In genomic region chr6:55175892-55176291, GRCm38 (mm10) we compare ENCODE assay signal across 24 mouse cellular contexts. TPM values are rescaled to one million over a fixed set of nuclear protein-coding genes. Genes with fewer than 3 reads are reported as not detected.
A peak's percentile ranks its signal among the peaks of the same experiment; 100 is the strongest.
DNase-seq lines count a peak whose midpoint lies in the region; ATAC-seq and TF ChIP-seq lines count a peak whose summit lies in the region.
"Had no signal": no experiment of that assay in that cellular context is flagged by ENCODE, and none has a peak within 500 bp of the region (broad histone marks: within the 10 kb centered on the region; RNA-seq: fewer than 3 reads in every experiment).

No protein-coding gene starts in this region.

- no peak overlapping the region for H3K4me2 ChIP-seq in midbrain, embryonic 14.5 days (ENCODE audit: low read length)
- H3K4me2 ChIP-seq: embryonic facial prominence, embryonic 12.5 days; heart, embryonic 12.5 days; midbrain, embryonic 15.5 days had no signal

- no peak for TF ChIP-seq RAD21 in MEL (IDR thresholded peaks at IDR 0.05; ENCODE audit: low read depth, low read length)

- H3K9me3 ChIP-seq in MEL (replicated peaks; ENCODE audit: insufficient read depth, low read length) = no peaks in the 10 kb centered on the region
- H3K9me3 ChIP-seq in midbrain, embryonic 14.5 days (ENCODE audit: control insufficient read depth, low read length) = no peaks in the 10 kb centered on the region
- H3K9me3 ChIP-seq: embryonic facial prominence, embryonic 12.5 days; heart, embryonic 12.5 days; megakaryocyte, embryonic 14.5 days; midbrain, embryonic 15.5 days had no signal

- TF ChIP-seq EP300 in MEL (IDR thresholded peaks at IDR 0.05; ENCODE audit: low read depth in 1 of 2, low read length in 2 of 2) = no peak

- ATAC-seq in midbrain, embryonic 14.5 days (ENCODE audit: low FRiP score, low TSS enrichment) = no peak
- ATAC-seq: forebrain, embryonic 16.5 days; hindbrain, embryonic 16.5 days; midbrain, embryonic 15.5 days; Patski had no signal

- peaks cover 4% of the 10 kb centered on the region for H3K36me3 ChIP-seq in liver, adult 2 months (ENCODE audit: control insufficient read depth, insufficient read depth, low read length)
- H3K36me3 ChIP-seq in MEL (ENCODE audit: control insufficient read depth in 1 of 2, insufficient read depth in 2 of 2, low read length in 2 of 2) = peaks cover 0 to 2% of the 10 kb centered on the region in 2 experiments; a peak in 1 of 4 replicates
- no peaks in the 10 kb centered on the region for H3K36me3 ChIP-seq in midbrain, embryonic 14.5 days (ENCODE audit: control insufficient read depth, insufficient read depth, low read length)
- H3K36me3 ChIP-seq: embryonic facial prominence, embryonic 12.5 days; heart, embryonic 12.5 days; midbrain, embryonic 15.5 days had no signal

- peak; percentile 38 for DNase-seq in gastrocnemius, adult 2 months
- DNase-seq in gastrocnemius, postnatal 36 days = no peak
- DNase-seq in liver, adult 2 months (ENCODE audit: extremely low read depth, low read depth, low spot score) = peak; percentile 98
- DNase-seq in liver (no peak), MEL (ENCODE audit: low read depth, low spot score) (peak; percentile 15)
- peak; percentile 39 for DNase-seq in kidney, postnatal 10 days
- no peak for DNase-seq in thymus, adult 18-20 months
- DNase-seq in midbrain, embryonic 14.5 days = no peak
- DNase-seq: adrenal gland, postnatal 10 days; cerebellum, adult 9-11 months; thymus, postnatal 4 days had no signal

- H3K4me1 ChIP-seq in liver, adult 2 months (ENCODE audit: control insufficient read depth, insufficient read depth, low read length) = peaks cover 22% of the 10 kb centered on the region
- H3K4me1 ChIP-seq in MEL (ENCODE audit: control insufficient read depth in 1 of 2, insufficient read depth in 2 of 2, low read length in 2 of 2) = peaks cover 3 to 6% of the 10 kb centered on the region in 2 experiments
- H3K4me1 ChIP-seq in midbrain, embryonic 14.5 days (ENCODE audit: control insufficient read depth, insufficient read depth, low read length) = no peaks in the 10 kb centered on the region
- H3K4me1 ChIP-seq: embryonic facial prominence, embryonic 12.5 days; midbrain, embryonic 15.5 days had no signal

- no peaks in the 10 kb centered on the region for H3K27me3 ChIP-seq in liver, adult 2 months (ENCODE audit: control insufficient read depth, insufficient read depth, low read length)
- no peaks in the 10 kb centered on the region for H3K27me3 ChIP-seq in MEL (ENCODE audit: control insufficient read depth in 1 of 2, insufficient read depth in 2 of 2, low read length in 2 of 2)
- no peaks in the 10 kb centered on the region for H3K27me3 ChIP-seq in midbrain, embryonic 14.5 days (ENCODE audit: control insufficient read depth, insufficient read depth, low read length)
- H3K27me3 ChIP-seq: embryonic facial prominence, embryonic 12.5 days; heart, embryonic 12.5 days; midbrain, embryonic 15.5 days; Patski had no signal

- H3K9ac ChIP-seq in liver, adult 2 months (ENCODE audit: low read depth, low read length) = peak overlapping the region; percentile 19
- H3K9ac ChIP-seq in MEL (ENCODE audit: control insufficient read depth, low read depth, low read length, poor library complexity, severe bottlenecking) = no peak overlapping the region
- no peak overlapping the region for H3K9ac ChIP-seq in midbrain, embryonic 14.5 days (replicated peaks; ENCODE audit: low read length)
- H3K9ac ChIP-seq: embryonic facial prominence, embryonic 12.5 days; heart, embryonic 12.5 days; liver, embryonic 14.5 days; midbrain, embryonic 15.5 days had no signal

- no peak overlapping the region for H3K4me3 ChIP-seq in gastrocnemius, adult 2 months
- H3K4me3 ChIP-seq in liver, adult 2 months (ENCODE audit: insufficient read depth, low read depth, low read length) = no peak overlapping the region
- H3K4me3 ChIP-seq in MEL (ENCODE audit: control insufficient read depth in 1 of 2, insufficient read depth in 1 of 2, low read depth in 2 of 2, low read length in 2 of 2) = no peak overlapping the region
- no peak overlapping the region for H3K4me3 ChIP-seq in midbrain, embryonic 14.5 days (replicated peaks; ENCODE audit: low read depth, low read length)
- H3K4me3 ChIP-seq: embryonic facial prominence, embryonic 12.5 days; erythroblast, embryonic 14.5 days; heart, embryonic 12.5 days; megakaryocyte, embryonic 14.5 days; midbrain, embryonic 15.5 days; myocyte had no signal

- H3K79me2 ChIP-seq in liver, adult 2 months (ENCODE audit: control insufficient read depth, insufficient read depth, low read length) = no peaks in the 10 kb centered on the region
- H3K79me2 ChIP-seq in MEL (ENCODE audit: control insufficient read depth, insufficient read depth, low read length, poor library complexity) = no peaks in the 10 kb centered on the region

- H3K27ac ChIP-seq in gastrocnemius, adult 2 months = no peak overlapping the region
- H3K27ac ChIP-seq in liver, adult 2 months (replicated peaks; ENCODE audit: insufficient read depth, low read depth, low read length) = peak overlapping the region; percentile 78
- peak overlapping the region; percentile 34; the same call in 1 of the 2 replicates for H3K27ac ChIP-seq in MEL (ENCODE audit: control insufficient read depth, low read depth, low read length)
- no peak overlapping the region for H3K27ac ChIP-seq in midbrain, embryonic 14.5 days (replicated peaks; ENCODE audit: low read depth, low read length)
- H3K27ac ChIP-seq: embryonic facial prominence, embryonic 12.5 days; liver, embryonic 14.5 days; midbrain, embryonic 15.5 days had no signal

- intact Hi-C loops in gastrocnemius, adult 2 months (cut with DNase I) = no loop called here
- intact Hi-C loops in gastrocnemius, postnatal 36 days (cut with DNase I) = no loop called here

- WGBS in liver, adult 2 months = 10% methylated on average over 5 of the region's 5 CpGs
- 76% methylated on average over 5 of the region's 5 CpGs for WGBS in midbrain, embryonic 14.5 days

- no peak for TF ChIP-seq POLR2A in liver, adult 2 months (IDR thresholded peaks at IDR 0.05; ENCODE audit: extremely low read depth, insufficient read depth, low read length)
- TF ChIP-seq POLR2A in MEL (IDR thresholded peaks at IDR 0.05; ENCODE audit: control insufficient read depth in 1 of 2, insufficient read depth in 1 of 2, low read depth in 1 of 2, low read length in 2 of 2, poor library complexity in 1 of 2) = no peak

- TF ChIP-seq CTCF in gastrocnemius, adult 2 months (IDR thresholded peaks at IDR 0.05) = no peak
- TF ChIP-seq CTCF in liver, adult 2 months (IDR thresholded peaks at IDR 0.05; ENCODE audit: low read depth, low read length) = no peak
- TF ChIP-seq CTCF in MEL (IDR thresholded peaks at IDR 0.05 in 2 of 3, conservative IDR thresholded peaks at IDR 0.05 in 1 of 3; ENCODE audit: control insufficient read depth in 1 of 3, insufficient read depth in 1 of 3, low read depth in 2 of 3, low read length in 3 of 3, poor library complexity in 1 of 3, severe bottlenecking in 1 of 3) = no peak

TF ChIP-seq in MEL, 35 proteins besides CTCF, POLR2A, EP300 and RAD21:
- TF ChIP-seq GATA1 (IDR thresholded peaks at IDR 0.05; ENCODE audit: low read depth, low read length) (no peak), E2F4 (IDR thresholded peaks at IDR 0.05; ENCODE audit: borderline replicate concordance, low read depth, low read length) (no peak)

RNA-seq across cellular contexts. Expression of gene Inmt, which starts 1.0 kb away (rescaled TPM):
- total RNA-seq in gastrocnemius, adult 2 months (2021) = 10 to 100 TPM; 15.5 to 33.0 TPM
- 10 to 100 TPM in 1 of 2 experiments, 1 to 10 TPM in 1; 7.3 to 10.8 TPM for total RNA-seq in gastrocnemius, postnatal 36 days (2021)
- total RNA-seq in liver, adult 2 months (2014; rRNA removed) = 2,150 and 2,435 TPM in 2 replicates
- polyA plus RNA-seq in liver, adult 2 months (2012; rRNA removed) = 370 and 421 TPM in 2 replicates
- 0.42 TPM in 1 of 2 replicates, not detected in the other for total RNA-seq in MEL (2012; rRNA removed)
- under 1 TPM in 1 of 2 experiments, not detected in 1; 0.11 TPM for polyA plus RNA-seq in MEL (2012; ENCODE audit: insufficient read depth in 1 of 2, insufficient read length in 2 of 2, low read depth in 1 of 2, low replicate concordance in 2 of 2, missing spikeins in 1 of 2)
- not detected in 2 replicates for polyA plus RNA-seq in midbrain, embryonic 14.5 days (2014; fragmentation: Nextera tagmentation; extraction: Ambion mirVana)
- total RNA-seq: hematopoietic stem cell, adult 5-6 weeks had no signal
- polyA plus RNA-seq: erythroblast, embryonic 14.5 days; forebrain, embryonic 16.5 days; heart, embryonic 12.5 days; hindbrain, embryonic 16.5 days; midbrain, embryonic 15.5 days; myocyte; neural tube, embryonic 14.5 days had no signal

RNA-seq across cellular contexts. Expression of gene Mindy4, which starts 27.3 kb away (rescaled TPM):
- 1 to 10 TPM; 2.7 to 3.8 TPM for total RNA-seq in gastrocnemius, adult 2 months (2021)
- 1 to 10 TPM; 3.0 to 3.4 TPM for total RNA-seq in gastrocnemius, postnatal 36 days (2021)
- 4.1 and 7.7 TPM in 2 replicates for total RNA-seq in liver, adult 2 months (2014; rRNA removed)
- polyA plus RNA-seq in liver, adult 2 months (2012; rRNA removed) = 3.3 and 4.3 TPM in 2 replicates
- 0.23 TPM in 1 of 2 replicates, not detected in the other for total RNA-seq in MEL (2012; rRNA removed)
- 1 to 10 TPM in 1 of 2 experiments, not detected in 1; 1.6 TPM for polyA plus RNA-seq in MEL (2012; ENCODE audit: insufficient read depth in 1 of 2, insufficient read length in 2 of 2, low read depth in 1 of 2, low replicate concordance in 2 of 2, missing spikeins in 1 of 2)
- 9.8 and 14.6 TPM in 2 replicates for polyA plus RNA-seq in midbrain, embryonic 14.5 days (2014; fragmentation: Nextera tagmentation; extraction: Ambion mirVana)

RNA-seq across cellular contexts. Expression of gene Crhr2, which starts 43.1 kb away (rescaled TPM):
- 10 to 100 TPM; 27.2 to 31.9 TPM for total RNA-seq in gastrocnemius, adult 2 months (2021)
- 10 to 100 TPM; 19.5 to 20.8 TPM for total RNA-seq in gastrocnemius, postnatal 36 days (2021)
- total RNA-seq in liver, adult 2 months (2014; rRNA removed) = 0.09 and 0.13 TPM in 2 replicates
- 0.64 and 1.2 TPM in 2 replicates for polyA plus RNA-seq in liver, adult 2 months (2012; rRNA removed)
- not detected in 2 replicates for total RNA-seq in MEL (2012; rRNA removed)
- not detected for polyA plus RNA-seq in MEL (2012; ENCODE audit: insufficient read depth in 1 of 2, insufficient read length in 2 of 2, low read depth in 1 of 2, low replicate concordance in 2 of 2, missing spikeins in 1 of 2)
- 1.1 and 1.2 TPM in 2 replicates for polyA plus RNA-seq in midbrain, embryonic 14.5 days (2014; fragmentation: Nextera tagmentation; extraction: Ambion mirVana)
- total RNA-seq: hematopoietic stem cell, adult 5-6 weeks had no signal
- polyA plus RNA-seq: erythroblast, embryonic 14.5 days; limb, embryonic 11.5 days; myocyte; Patski had no signal

Comparison
In these comparisons a context has a peak if more than half of its experiments do, and no peak if none do; other contexts are left out.
1. DNase-seq: peak in gastrocnemius, adult 2 months (single experiment), liver, adult 2 months (single experiment), MEL (single experiment) and kidney, postnatal 10 days (single experiment); none in gastrocnemius, postnatal 36 days (0 of 2), liver (single experiment), thymus, adult 18-20 months (0 of 2) and midbrain, embryonic 14.5 days (single experiment).
2. H3K27ac ChIP-seq: peak in liver, adult 2 months (single experiment) and MEL (single experiment); none in gastrocnemius, adult 2 months (single experiment) and midbrain, embryonic 14.5 days (single experiment).
3. RNA of gene Inmt, which starts 1.0 kb away (total RNA-seq): 2,150 to 2,435 TPM in liver, adult 2 months; 15.5 to 33.0 TPM in gastrocnemius, adult 2 months, 7.3 to 10.8 TPM in gastrocnemius, postnatal 36 days and 0.42 TPM in MEL; every median in the first group is over 10 times any median in the second.
4. RNA of gene Crhr2, which starts 43.1 kb away (total RNA-seq): 27.2 to 31.9 TPM in gastrocnemius, adult 2 months and 19.5 to 20.8 TPM in gastrocnemius, postnatal 36 days; 0.09 to 0.13 TPM in liver, adult 2 months and not detected in MEL; every median in the first group is over 10 times any median in the second.